Mouse (Mus musculus) G1E-ER4 (cell line): Measurements from ENCODE around the gene Lyrm7. TPM values are rescaled to one million over a fixed set of nuclear protein-coding genes. Genes with fewer than 3 reads are reported as not detected.

ENCODE experiments used
- GATA1 ChIP-seq: IDR thresholded peaks from one replicate; pipeline ENCODE4 v1.8.0; 2012; ENCODE audit warnings: low read length, inconsistent platforms
- polyA plus RNA-seq: library from polyadenylated mRNA; stranded (reverse); fragments of >175 nt; gene quantifications from 2 replicates; pipeline ENCODE4 v1.2.3, GENCODE M21; 2012

Gene Lyrm7
- polyA plus RNA-seq, 1 experiment = 0.10 TPM

DNA sequence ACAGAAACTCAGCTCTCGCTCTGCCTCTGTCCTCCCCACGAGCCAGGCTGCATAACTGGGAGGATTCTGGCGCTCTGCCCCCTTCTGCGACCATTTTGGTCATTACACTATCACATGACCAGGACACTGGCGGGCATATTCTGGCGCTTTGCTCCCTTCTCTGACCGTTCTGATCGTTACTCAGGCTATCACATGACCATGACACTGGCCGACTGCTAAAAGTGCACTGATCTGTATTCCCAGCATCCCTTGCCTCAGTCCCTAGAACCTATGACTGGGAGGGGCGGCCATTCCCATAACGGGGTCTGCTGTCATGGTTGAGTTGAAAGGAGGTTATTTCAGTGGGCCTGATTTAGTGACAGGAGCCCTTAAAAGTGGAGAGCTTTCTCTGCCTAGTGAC lies 64.2 kb downstream of the Lyrm7 start:
- no peak for TF ChIP-seq GATA1

GRCm38 (mm10) chr11:54794678-54795077 lies 66.0 kb downstream of the Lyrm7 start:
- no peak for TF ChIP-seq GATA1

DNA sequence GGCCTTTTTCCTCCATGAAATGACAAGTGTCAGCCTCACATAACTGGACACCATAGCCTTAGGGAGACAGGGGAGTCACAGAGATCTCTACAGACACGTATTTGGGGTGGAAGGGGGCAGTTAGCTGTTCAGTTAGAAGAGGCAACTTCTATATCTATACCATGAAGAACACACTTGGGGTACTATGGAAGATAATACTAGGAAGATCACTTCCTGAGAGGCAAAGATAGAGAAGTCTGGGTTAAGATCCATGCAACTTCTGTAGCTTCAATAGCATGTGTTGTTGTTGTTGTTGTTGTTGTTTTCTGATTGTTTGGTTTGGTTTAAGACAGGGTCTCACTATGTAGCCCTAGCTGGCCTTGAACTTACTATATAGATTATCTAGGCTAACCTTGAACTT lies 67.5 kb downstream of the Lyrm7 start:
- no peak for TF ChIP-seq GATA1

- no peak for TF ChIP-seq GATA1
Measured at GRCm38 (mm10) chr11:54791458-54791857, 69.3 kb downstream of the Lyrm7 start.

GRCm38 (mm10) chr11:54787488-54788474 lies 72.9 kb downstream of the Lyrm7 start, which contains the start of gene Cdc42se2:
Gene Cdc42se2, minus strand, starts transcription at chr11:54787675.
- TF ChIP-seq GATA1 = no peak

DNA sequence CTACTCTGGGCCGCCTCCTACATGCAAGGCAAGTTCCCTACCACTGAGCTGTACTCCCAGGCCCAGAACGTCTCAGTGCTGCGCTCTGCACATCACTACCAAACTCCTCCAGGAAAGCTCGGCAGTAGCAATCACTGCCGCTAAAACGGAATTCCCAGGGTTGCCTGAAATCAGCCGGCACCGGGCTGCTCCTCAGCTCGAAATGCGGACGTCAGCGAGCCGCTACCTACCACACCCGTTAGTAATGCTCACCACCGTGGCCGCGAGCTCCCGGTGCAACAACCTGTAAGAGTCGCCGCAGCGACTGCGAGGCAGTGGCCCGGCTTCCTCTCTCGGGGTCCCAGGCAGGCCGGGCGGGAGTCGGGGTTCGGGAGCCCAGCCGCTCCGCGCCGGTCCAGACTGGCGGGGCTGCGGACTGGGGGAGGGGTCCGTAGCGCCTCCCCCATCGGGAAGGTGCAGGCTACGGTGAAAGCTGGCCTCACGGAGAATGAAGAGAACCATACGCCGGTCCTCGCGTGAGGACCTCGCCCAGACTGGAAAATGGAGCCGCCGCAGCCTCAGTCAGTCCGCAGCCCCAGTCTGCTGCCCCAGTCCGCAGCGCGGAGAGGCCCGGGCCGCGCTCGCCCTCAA lies 73.7 kb downstream of the Lyrm7 start:
- no peak for TF ChIP-seq GATA1

DNA sequence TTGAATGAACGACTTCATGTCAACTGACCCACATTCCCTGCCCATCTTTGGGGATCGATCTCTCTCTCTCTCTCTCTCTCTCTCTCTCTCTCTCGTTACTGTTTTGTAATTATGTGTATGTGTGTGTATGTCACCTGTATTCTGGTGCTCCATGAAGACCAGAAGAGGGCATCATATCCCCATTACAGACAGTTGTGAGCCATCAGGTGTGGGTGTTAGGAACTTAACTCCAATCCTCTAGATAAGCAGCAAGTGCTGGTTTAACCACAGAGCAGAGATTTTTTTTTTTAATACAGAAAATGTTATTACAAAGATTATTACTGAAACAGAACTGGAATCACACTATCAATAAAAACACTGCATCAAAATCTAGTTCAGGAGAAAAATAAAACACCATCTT lies 75.2 kb downstream of the Lyrm7 start:
- TF ChIP-seq GATA1 = no peak

DNA sequence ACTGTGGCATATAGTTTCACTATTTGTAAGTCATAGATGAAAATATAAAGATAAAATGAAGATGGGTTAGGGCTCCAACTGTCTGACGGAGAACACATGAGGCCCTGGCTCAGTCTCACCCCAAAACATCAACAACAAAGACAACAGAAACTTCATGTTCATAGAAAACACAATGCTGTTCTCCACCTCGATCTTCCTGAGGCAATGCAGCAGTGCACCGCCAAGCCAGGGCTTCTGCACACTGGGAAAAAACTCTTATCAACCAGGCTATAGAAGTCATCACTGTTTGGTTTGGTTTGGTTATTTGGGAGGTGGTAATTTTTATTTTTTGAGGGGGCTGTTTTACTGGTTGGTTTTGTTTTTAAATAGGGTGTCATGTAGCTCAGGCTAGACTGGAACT lies 76.3 kb downstream of the Lyrm7 start:
- TF ChIP-seq GATA1 = no peak

DNA sequence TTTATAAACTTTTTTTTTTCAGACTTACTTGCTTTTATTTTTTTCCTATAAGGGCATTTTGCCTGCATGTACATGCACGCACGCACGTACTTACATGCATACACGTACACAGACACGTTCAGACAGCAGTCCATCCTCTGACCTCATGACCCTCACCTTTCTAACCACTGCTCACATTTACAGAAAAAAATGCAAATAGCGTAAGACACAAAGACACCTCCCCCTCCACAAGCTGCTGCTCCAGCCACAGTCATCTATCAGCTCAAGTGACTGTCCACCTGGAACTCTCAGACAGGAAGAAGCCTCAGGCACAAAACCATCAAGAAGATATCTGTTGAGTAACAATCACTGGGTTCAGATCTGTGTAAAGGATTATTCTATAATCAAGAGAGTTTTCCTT lies 78.5 kb downstream of the Lyrm7 start:
- no peak for TF ChIP-seq GATA1

DNA sequence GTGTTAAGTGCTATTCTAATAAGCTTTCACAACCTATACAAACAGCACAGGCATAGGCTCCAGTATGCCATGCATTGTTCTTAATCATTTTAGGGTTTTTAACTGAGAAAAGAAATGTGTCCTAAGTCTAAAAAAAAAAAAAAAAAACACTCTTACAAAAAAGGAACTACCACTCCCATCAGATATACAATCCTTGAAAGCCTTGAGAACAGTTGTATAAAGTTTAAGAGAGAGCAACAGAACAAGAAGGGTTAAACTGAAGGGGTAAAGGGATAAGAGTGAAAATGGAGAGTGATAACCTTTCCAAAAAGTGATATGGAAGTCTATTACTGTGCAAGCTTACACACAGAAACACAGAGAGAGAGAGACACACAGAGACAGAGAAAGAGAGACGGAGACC lies 80.8 kb downstream of the Lyrm7 start:
- TF ChIP-seq GATA1 = no peak

DNA sequence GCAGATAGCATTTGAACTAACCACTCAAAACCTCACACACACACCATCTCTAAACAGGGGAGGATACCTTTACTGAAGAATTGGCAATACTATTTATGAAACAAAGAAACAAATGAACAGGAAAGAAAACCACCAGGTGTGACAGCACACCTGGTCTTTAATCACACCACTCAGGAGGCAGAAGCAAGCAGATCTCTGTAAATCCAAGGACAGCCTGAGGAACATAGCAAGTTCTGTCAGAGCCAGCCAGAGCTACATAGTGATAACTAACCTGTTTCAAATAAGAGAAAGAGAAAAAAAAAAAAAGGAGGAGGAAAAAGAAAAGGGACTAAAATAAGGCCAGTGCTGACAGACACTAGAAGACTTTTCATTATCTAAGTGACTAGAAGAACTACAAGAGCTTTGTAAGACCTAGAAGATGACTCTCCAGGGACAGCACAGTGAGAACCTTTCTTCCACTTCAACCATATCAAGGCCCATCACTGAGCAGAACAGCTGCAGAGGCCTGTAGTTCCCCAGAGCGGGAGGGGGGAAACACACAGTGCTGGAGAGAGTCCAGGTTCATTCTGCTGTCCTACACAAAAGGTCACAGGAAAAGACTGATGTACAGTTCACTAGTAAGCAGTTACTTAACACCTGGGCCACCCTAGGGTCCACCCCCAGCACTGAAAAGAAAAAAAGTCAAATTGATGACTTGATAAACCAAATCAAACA lies 82.4 kb downstream of the Lyrm7 start:
- no peak for TF ChIP-seq GATA1

DNA sequence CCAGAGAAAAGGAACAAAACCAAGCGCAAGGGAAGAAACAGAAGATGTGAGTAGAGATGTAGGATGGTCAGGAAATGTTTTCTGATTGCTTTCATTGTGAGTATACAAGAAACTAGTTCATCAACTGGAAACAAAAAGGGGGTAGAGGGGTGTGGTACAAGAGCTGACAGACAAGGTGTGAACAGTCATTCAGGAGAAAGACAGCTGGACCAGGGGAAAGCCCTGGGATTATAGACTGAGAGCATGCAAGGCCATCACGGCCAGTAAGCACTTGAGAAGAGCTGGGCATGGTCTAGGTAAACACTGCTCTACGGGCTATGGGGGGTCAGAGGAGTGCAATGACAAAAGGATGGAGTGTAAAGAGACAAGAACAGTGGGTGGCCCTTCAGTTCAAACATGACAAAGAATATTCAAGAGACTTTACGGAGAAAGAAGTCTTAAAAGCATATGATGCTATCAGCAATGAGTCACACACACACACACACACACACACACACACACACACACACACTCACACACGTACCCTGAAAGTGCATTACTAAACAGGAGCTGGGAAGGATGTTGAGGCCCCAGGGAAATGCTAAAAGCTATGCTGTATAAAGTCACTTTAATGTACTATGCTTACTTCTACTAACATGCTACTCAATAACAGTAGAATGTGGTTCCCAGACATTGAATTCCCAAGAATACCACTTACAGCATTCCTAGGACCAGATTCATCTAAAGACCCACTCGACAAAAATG lies 83.2 kb downstream of the Lyrm7 start:
- no peak for TF ChIP-seq GATA1

Other genes with a start within 250 kb of the Lyrm7 start
- gene Cdc42se2, start 73.2 kb downstream of the Lyrm7 start, polyA plus RNA-seq = 3.3 and 5.6 TPM in 2 replicates
- gene Hint1, start 5.5 kb upstream of the Lyrm7 start, polyA plus RNA-seq = 1,096 and 1,499 TPM in 2 replicates
- not detected in 2 replicates for gene Gpx3, start 41.5 kb upstream of the Lyrm7 start, polyA plus RNA-seq
- 28.6 and 29.7 TPM in 2 replicates for gene Tnip1, start 102.0 kb upstream of the Lyrm7 start, polyA plus RNA-seq
- 0.04 TPM in 1 of 2 replicates, not detected in the other for gene Anxa6, start 172.5 kb upstream of the Lyrm7 start, polyA plus RNA-seq
- gene Ccdc69, start 217.2 kb upstream of the Lyrm7 start, polyA plus RNA-seq = not detected in 2 replicates
- not detected in 2 replicates for gene Gm2a, start 237.2 kb upstream of the Lyrm7 start, polyA plus RNA-seq